Mouse (Mus musculus) heart, postnatal 0 days (tissue): ENCODE results near the gene Ldlrad3. TPM values are rescaled to one million over a fixed set of nuclear protein-coding genes. Genes with fewer than 3 reads are reported as not detected.

Experiments used
- ATAC-seq: fragments of 200-750 bp; cut with Nextera tagmentation; 2 replicates; pipeline ENCODE4 v1.8.0; 2017; ENCODE audit warnings: low read depth, moderate number of reproducible peaks, moderate library complexity; ENCODE audit not compliant: insufficient read depth
- DNase-seq: peaks from one replicate; pipeline ENCODE4 v3.0.0-alpha.2; 2016; ENCODE audit warnings: low spot score
- H3K27ac ChIP-seq: fragments of 300-500 bp; sonication (generic); 2 replicates; pipeline ENCODE4 v1.5.1; 2014; ENCODE audit warnings: low read depth, mild to moderate bottlenecking
- H3K27me3 ChIP-seq: fragments of 300-500 bp; sonication (generic); 2 replicates; pipeline ENCODE4 v1.6.1; 2014; ENCODE audit warnings: low read length, mixed read lengths; ENCODE audit not compliant: control insufficient read depth, insufficient read depth
- H3K36me3 ChIP-seq: fragments of 300-500 bp; sonication (generic); replicated peaks from 2 replicates; pipeline ENCODE4 v1.6.1; 2014; ENCODE audit warnings: low read length, mixed read lengths; ENCODE audit not compliant: control insufficient read depth, insufficient read depth
- H3K4me1 ChIP-seq: fragments of 300-500 bp; sonication (generic); 2 replicates; pipeline ENCODE4 v1.6.1; 2014; ENCODE audit warnings: antibody characterized with exemption; ENCODE audit not compliant: control insufficient read depth, insufficient read depth
- H3K4me2 ChIP-seq: fragments of 300-500 bp; sonication (generic); 2 replicates; pipeline ENCODE4 v1.6.1; 2014; ENCODE audit warnings: low read depth, mild to moderate bottlenecking, low read length, moderate library complexity
- H3K4me3 ChIP-seq: fragments of 300-500 bp; sonication (generic); 2 replicates; pipeline ENCODE4 v1.5.1; 2014; ENCODE audit warnings: low read depth, low read length
- H3K9ac ChIP-seq: fragments of 300-500 bp; sonication (generic); replicated peaks from 2 replicates; pipeline ENCODE4 v1.6.1; 2014; ENCODE audit warnings: low read depth, low read length, mixed read lengths
- H3K9me3 ChIP-seq: fragments of 300-500 bp; sonication (generic); replicated peaks from 2 replicates; pipeline ENCODE4 v1.6.1; 2016; ENCODE audit warnings: low read length; ENCODE audit not compliant: control insufficient read depth
- CTCF ChIP-seq: IDR thresholded peaks from 2 replicates; pipeline ENCODE4 v1.5.1; 2016; ENCODE audit warnings: antibody characterized with exemption, control low read depth, low read depth
- EP300 ChIP-seq: IDR thresholded peaks from 2 replicates; pipeline ENCODE4 v1.6.1; 2016; ENCODE audit warnings: antibody characterized with exemption, low read depth
- WGBS: fragments of 180-500 bp; shearing (Covaris S2); extraction: QIAGEN DNeasy Blood & Tissue Kit; methylation state at CpG from one replicate; pipeline ENCODE4 v1.1.7; 2014; 5-methylcytosine and 5-hydroxymethylcytosine counted together
- polyA plus RNA-seq: library from polyadenylated mRNA; unstranded; fragments of >200 nt; fragmentation: Nextera tagmentation; extraction: Ambion mirVana; gene quantifications from 2 replicates; pipeline ENCODE4 v1.2.1, GENCODE M21; 2015
- total RNA-seq: library from RNA; depleted of rRNA; stranded (reverse); fragments of >200 nt; gene quantifications from 2 replicates; pipeline ENCODE4 v1.2.3, GENCODE M21; 2014; ENCODE audit warnings: low replicate concordance

The Ldlrad3 gene
- total and polyA plus RNA-seq, 2 experiments from 2014 or later = 3.5 to 5.4 TPM

DNA sequence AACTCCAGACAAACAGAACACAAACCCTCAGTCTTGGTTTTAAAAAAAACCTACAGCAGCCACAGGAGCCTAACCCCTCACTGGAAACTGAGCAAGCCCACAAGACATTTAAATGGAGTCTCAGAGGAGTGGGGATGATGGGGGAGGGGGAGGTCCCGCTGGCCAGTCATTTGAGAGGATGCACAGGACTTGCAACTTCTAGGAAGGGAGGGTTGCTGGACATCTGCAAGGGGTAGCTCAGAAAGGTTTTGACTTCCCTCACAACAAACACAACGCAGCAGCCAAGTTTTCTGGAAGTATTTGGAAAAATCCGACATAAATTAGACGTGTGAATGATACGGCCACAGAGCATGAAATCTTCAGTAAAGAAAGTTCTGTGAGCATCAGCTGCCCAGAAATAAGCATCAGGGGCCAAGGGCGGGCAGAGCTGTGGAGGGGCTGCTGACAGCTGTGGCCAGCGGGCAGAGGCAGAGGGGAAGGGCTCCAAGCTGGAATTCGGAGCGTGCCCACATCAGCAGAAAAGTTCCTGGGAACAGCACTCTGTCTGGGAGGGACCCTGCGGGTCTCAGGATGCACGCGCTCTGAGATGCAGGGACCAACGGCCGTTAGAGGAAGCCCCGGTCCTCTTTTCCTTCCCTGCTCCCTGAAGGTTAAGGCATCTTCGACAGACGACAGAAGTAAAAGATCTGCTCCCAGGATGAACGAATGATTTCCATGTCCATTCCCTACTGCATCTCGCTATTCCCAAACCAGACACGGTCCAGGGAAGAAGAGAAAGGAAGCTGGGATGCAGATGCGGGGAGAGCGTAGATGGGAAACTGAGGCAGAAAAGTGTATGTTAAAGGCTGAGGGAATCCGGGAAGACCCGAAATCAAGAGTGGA lies 875 bp downstream of the Ldlrad3 start:
- Histone ChIP-seq H3K36me3 (no peaks in the 10 kb centered on the region), H3K4me1 (no peaks in the 10 kb centered on the region), H3K4me3 (peak overlapping the region; percentile 74), H3K27ac (peak overlapping the region; percentile 73), H3K27me3 (no peaks in the 10 kb centered on the region), H3K4me2 (peak overlapping the region; percentile 87), H3K9me3 (no peaks in the 10 kb centered on the region), H3K9ac (peak overlapping the region; percentile 66)
- 3% methylated on average over 24 of the region's 24 CpGs for WGBS
- DNase-seq = peak; percentile 10
- ATAC-seq = no peak; the same call in 1 of the 2 replicates
- TF ChIP-seq EP300 (no peak), CTCF (no peak)

DNA sequence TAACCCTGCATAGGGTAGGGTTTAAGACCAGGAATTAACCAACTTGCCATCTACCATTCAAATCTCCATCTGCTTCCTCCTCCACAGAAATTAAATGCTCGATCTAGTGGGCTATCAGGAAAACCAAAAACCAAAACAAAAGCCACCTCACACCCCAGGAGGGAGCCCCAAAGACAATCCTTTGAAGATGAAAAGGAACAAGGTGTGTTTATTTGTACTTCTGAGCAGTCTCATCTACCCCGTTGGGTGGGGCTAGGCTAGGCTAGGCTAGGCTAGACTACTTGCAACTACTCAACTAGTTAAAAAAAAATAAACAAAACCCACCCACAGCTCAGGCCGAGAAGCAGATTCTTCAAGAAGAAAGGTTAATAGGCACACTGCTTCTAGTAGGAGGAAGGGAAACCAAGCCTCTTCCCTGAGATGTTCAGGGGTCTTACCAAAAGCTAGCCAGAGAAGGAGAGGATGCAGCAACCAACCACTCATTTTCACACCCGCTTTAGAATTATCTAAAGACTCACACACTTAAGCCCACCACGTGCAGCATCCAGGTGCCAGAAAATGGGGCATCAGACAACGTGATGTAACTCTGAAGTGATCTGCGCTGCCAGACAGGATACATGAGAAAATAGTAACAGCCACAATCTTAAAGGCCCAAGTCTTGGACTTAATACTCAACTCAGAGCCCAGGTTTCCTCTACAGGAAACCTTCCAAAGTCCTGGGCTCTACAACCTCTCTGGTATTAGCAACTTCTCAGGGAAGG lies 2.3 kb downstream of the Ldlrad3 start:
- no peaks in the 10 kb centered on the region for H3K27me3 ChIP-seq
- no peak overlapping the region for H3K4me2 ChIP-seq
- DNase-seq = no peak
- no peak for TF ChIP-seq CTCF
- H3K9me3 ChIP-seq = no peaks in the 10 kb centered on the region
- no peak overlapping the region for H3K27ac ChIP-seq
- 63% methylated on average over 7 of the region's 7 CpGs for WGBS
- no peak for ATAC-seq
- no peak overlapping the region for H3K4me3 ChIP-seq
- no peaks in the 10 kb centered on the region for H3K36me3 ChIP-seq
- H3K4me1 ChIP-seq = no peaks in the 10 kb centered on the region
- H3K9ac ChIP-seq = no peak overlapping the region

DNA sequence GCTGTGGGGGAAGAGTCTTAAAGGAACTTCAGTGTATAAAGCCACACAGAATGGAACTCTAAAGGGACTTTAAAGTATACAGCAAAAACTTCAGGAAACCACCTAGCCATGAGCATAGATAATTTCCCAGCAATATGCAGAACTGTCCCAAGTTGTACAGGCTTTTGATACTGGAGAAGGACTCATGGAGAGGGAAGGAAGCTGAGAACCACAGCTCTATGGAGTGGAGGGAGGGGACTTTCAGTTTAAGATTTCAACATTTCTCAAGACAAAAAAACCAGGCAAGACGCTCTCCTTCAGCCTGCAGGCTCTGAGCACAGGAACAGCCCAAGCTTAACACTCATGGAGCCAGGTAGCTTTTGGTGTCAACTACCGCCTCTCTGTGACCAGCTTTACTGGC lies 4.7 kb downstream of the Ldlrad3 start:
- H3K9ac ChIP-seq = no peak overlapping the region
- H3K36me3 ChIP-seq = no peaks in the 10 kb centered on the region
- TF ChIP-seq CTCF = no peak
- no peak for TF ChIP-seq EP300
- DNase-seq (no peak), ATAC-seq (no peak)
- H3K4me2 ChIP-seq = no peak overlapping the region
- WGBS = 67% methylated on average over 2 of the region's 2 CpGs
- H3K27me3 ChIP-seq = no peaks in the 10 kb centered on the region
- no peaks in the 10 kb centered on the region for H3K9me3 ChIP-seq
- 0 out of 2 replicates have a peak, but pooled peaks cover 3% of the 10 kb centered on the region for H3K4me1 ChIP-seq
- no peak overlapping the region for H3K27ac ChIP-seq
- H3K4me3 ChIP-seq = no peak overlapping the region

DNA sequence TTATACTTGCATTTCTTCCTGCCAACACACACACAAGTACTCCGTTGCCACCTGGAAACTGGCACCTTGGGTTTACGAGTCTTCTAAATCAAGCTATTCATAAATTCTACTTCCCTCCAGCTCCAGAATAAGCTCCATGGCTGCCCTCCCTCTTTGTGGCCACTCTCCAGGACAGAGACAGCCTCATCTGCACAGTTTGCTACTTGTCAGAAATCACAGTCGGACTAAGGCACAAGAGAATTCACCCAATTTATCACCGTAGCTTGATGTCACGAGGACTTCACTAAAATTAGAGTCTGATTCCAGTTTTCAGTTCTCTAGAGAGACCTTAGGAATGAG lies 9.8 kb downstream of the Ldlrad3 start:
- no peak for ATAC-seq
- Histone ChIP-seq H3K9ac (no peak overlapping the region), H3K4me2 (no peak overlapping the region), H3K4me1 (0 out of 2 replicates have a peak, but pooled peaks cover 5% of the 10 kb centered on the region), H3K36me3 (no peaks in the 10 kb centered on the region), H3K27me3 (no peaks in the 10 kb centered on the region), H3K27ac (no peak overlapping the region), H3K9me3 (no peaks in the 10 kb centered on the region), H3K4me3 (no peak overlapping the region)
- 79% methylated on average over 5 of the region's 5 CpGs for WGBS
- no peak for DNase-seq
- TF ChIP-seq EP300 = no peak
- no peak for TF ChIP-seq CTCF

DNA sequence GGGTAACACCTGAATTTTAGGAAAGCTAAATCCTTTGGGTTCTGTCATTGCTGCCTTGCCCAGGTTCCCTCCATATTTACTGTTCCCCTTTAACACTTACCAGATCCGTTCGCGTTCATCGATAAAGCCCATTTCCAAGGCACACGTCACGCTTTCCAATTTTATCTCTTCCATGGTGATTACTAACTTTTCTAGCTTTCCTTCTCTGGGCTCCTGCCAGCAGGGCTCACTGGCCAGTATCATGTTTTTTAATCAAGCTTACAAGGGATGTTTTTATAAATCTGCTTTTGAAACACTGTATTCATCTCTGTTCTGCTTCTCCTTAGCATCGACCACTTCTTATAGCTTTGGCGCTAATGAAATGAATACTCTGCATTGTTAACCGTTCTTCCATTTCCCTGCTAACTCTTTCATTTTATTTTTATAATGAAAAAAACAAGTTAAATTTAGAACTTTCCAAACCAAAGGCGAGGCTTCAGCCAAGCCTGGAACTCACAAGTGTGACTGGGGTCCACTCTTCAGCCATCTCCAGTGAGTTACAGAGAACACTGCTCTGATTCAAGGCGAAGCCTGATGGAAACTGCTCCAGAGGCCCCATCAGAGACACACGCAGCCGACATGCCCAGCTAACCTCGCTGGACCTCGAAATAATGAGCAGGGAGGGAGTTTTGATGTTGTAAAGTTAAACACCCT lies 10.3 kb downstream of the Ldlrad3 start:
- Histone ChIP-seq H3K27me3 (no peaks in the 10 kb centered on the region), H3K4me3 (no peak overlapping the region), H3K4me1 (0 out of 2 replicates have a peak, but pooled peaks cover 5% of the 10 kb centered on the region), H3K9me3 (no peaks in the 10 kb centered on the region), H3K36me3 (no peaks in the 10 kb centered on the region), H3K4me2 (no peak overlapping the region), H3K27ac (no peak overlapping the region), H3K9ac (no peak overlapping the region)
- ATAC-seq (no peak), DNase-seq (no peak)
- WGBS = 73% methylated on average over 15 of the region's 15 CpGs
- no peak for TF ChIP-seq EP300
- TF ChIP-seq CTCF = no peak
